Mouse (Mus musculus) c-Kit-positive CD71-negative TER-119-negative erythroid progenitor cells, embryonic 14.5 days (primary cell): ENCODE measurements around the gene Ldlrad3.
A peak's percentile ranks its signal among the peaks of the same experiment; 100 is the strongest.

Source experiments
- DNase-seq: peaks from one replicate; pipeline ENCODE4 v3.0.0-alpha.2; 2013; ENCODE audit warnings: low read depth

Gene Ldlrad3

DNA sequence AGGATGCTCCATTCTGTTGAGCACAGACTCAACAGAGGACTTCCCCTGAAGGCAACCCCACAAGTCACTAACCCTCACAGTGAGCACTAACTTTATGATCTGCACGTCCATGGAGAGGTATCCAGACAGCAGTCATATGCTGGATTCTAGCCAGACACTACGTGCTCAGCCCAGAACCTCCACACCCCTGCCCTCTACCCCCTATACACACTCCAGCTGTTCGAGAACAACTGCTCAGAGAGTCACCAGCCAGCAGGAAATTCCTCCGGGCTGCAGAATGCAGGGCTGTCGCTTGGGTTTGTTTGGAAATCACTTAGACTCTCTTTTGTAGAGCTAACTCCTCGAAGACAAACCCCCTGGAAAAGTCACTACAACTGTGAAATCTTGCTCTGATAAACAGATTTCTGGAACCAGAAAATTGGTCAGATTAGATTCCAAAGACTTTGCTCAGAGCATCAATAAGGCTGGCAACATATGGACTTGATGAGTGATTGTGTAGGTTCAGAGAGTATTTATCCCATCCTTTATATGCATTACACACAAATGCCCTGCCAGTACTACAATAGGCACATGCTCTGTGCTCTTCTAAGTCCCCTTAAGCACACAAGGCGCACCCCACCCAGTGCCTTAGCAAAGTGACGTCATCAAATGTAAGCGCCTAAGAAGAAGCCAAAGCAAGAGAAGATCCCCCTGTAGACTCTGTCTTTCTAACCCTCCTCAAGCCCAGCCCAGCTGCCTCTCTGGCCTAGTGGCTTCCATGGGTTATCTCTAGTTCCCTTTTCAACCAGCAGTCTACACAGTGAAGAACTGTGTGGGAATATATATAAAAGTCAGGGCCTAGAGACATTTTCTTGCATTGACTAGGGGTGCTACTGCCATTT, 69.4 kb downstream of the Ldlrad3 start:
- no peak for DNase-seq

DNA sequence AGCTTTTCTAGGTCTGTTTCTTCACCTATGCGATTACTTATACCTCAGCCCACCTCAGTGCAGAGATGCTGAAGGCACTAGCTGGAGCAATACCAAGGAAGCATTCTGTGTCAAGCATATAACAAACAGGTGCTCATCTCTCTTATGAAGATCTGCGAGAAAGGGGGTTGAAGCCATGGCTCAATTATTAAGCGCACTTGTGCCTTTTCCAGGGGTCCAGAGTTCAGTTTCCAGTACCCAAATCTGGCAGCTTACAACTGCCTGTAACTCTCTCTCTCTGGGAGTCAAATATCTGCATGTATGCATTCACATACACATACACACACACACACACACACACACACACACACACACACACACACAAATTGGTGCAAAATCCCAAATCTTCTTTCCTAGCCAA, 72.4 kb downstream of the Ldlrad3 start:
- DNase-seq = no peak

DNA sequence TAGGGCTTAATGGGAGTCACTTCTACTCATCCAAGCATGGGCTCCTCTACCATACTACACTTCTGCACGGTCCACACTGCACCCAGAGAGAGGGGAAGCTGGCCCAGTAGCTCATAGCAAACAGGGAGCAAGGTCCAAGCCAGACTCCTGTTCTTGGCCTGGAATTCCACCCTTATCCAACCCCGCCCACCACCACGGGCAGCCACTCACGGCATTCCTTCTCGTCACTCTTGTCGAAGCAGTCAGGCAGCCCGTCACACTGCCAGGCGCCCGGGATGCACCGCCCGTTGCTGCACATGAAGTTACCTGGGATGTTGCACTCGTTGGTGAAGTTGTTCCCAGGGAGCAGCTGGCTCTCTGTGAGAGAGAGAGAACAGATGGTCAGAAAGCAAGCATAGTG, 72.9 kb downstream of the Ldlrad3 start:
- no peak for DNase-seq

DNA sequence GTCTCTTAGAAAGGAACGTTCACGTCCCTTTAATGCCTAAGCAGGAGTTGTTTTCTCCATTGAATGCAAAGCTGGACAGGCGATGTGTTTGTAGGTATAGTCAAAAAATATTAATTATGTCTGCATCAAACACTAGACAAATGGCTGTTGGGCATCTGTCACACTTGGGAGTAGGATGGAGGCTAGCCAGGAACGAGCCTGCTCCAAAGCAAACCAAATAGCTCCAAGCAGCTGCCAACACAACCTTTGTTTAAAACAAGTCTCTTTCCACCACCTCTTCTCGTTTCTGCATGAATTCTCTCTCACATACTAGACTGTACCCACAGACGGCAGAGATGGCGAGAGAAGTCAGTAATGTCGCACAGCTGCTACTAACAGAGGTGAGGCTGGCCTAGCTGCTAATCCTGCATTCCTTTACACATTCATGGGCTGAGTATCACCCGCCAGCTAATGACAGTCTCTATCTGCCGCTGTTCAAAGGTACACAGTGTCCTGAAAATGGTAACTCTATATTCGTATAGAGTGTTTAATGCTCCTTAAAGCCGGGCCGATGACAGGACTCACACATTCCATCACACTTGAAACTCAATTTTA, 74.2 kb downstream of the Ldlrad3 start:
- no peak for DNase-seq

DNA sequence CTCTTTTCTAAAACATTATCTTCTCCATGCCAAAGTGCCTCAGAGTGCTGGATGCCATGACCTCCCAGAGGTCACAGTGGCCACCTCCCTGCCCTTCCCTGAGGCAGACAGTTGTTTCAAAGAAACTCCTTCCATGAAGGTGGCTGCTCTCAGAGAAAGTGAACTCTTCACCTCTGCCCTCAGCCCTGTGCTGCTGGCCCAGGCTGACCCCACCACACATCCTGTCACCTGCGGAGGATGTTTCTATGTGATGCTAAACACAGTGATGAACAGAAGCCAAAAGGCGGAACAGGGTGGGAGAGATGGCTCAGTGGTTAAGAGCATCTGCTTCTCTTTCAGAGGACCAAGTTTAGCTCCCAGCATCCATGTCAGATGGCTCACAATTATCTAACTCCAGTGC, 75.9 kb downstream of the Ldlrad3 start:
- no peak for DNase-seq

DNA sequence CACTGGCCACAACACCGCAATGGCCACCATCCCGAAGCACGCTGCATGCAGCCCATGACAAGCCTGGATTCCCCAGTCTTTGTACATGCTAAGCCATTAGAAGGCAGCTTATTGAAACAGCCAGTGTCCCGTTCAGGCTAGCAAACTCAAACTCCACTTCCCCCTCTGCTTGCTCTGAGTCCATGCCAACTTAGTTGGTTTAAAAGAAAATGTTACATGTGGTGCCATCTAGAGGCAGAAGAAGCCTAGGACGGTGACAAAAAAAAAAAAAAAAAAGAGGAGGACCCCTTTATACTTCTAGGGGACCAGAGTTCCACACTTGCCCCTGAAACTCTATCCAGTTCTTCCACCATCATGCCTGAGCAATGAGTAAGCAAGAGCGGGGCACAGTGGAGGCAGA, 78.9 kb downstream of the Ldlrad3 start:
- peak; percentile 17 for DNase-seq

DNA sequence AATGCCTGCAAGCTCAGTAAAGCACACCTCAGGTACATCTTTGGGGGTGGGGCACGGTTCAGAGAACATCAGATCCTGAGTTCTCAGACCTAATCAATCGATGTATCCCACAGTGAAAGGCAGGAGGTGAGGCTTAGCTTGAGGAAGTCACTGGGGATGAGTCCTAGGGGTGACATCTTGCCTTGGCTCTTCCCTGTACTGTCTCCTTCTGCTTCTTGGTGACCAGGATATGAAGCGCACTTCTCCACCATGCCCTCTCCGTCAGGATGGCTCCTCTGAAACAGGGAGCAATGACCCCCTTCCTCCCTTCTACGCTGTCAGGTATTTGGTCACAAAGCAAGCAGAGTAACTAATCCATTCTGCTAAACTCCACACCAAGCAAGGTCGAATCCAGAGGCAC, 79.5 kb downstream of the Ldlrad3 start:
- no peak for DNase-seq

DNA sequence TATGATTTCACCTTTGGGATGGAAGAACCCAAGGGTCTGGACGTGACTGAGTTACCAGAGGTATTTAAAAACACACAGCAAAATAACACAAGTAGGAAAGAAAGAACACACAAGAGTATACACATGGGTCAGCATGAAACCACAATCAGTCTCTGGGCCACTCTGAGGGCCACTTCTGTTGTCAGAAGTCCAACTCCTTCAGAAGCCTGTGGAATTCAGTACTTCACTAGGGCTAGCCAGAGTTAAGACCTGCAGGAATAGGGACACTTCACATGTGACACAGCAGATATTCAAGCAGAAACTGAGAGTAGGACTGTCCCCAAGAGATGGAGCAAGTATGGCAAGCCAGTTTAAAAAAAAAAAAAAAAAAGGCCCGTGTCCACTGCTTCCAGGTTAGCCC, 80.7 kb downstream of the Ldlrad3 start:
- DNase-seq = no peak

DNA sequence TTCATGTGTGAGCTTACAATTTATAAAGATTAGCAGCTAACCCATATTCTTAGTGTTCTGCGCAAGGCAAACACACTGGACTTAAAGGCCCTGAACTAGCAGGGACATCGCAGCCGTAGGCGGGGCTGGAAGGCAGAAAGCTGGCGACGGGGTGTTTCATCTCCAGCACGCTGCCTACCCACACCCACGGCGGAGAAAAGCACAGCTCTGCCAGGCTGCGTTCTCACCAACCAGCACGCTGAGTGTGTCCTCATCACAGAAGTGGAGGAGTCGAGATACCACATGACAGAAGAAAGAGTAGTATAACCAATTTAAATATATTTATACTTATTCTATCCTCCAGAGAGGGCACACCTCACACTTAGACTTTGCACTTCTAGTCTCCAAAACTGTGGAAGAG, 82.2 kb downstream of the Ldlrad3 start:
- no peak for DNase-seq

DNA sequence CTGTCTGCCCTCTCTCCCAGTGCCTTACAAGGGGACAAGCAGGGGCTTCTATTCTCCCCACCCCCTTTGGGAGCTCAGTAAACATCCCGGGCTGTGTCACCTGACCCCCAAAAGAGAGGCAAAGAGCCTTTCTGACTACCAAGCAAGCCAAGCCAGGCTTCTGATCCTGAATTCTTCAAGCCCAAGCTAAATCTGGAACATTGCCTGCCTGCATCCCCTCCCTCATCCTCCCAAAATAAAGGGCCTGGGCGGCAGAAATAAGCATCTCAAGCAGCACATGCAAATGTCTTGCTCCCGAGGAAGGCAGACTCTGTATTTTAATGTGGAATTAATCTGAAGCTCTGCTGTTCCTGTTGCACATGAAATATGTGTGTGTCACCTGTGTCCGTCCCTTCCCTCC, 85.7 kb downstream of the Ldlrad3 start:
- DNase-seq = no peak

DNA sequence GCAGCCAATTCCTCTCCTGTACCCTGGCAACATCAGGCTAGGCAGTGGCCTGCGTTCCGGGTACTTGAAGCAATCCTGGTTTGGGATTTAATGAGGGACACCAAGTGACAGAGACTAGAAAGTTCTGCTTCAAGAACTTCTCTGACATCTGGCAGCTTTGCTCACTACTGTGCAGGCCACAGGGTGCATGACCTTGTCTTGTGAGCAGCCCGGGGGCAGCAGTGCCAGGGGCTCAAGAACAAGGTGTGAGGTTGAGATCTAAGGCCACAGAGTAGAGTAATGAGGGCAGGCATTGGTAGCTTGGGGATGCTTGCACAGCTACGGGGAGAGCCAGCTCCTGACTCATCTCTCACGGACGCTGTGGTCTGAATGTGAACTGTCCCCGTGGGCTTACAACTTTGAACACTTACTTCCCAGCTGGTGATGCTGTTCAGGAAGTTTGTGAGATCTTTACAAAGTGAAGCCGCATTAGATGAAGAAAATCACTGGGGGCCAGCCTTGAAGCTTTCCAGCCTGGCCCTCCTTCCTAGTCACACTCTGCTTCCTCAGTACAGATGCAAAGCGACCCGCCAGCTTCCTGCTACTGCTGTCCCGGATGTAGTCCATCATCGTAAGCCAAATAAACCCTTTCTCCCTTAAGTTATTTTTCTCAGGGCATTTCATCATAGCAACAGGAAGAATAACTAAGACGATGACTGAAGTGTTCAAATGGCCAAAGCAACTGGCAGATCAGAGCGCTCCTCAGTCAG, 86.3 kb downstream of the Ldlrad3 start:
- no peak for DNase-seq

DNA sequence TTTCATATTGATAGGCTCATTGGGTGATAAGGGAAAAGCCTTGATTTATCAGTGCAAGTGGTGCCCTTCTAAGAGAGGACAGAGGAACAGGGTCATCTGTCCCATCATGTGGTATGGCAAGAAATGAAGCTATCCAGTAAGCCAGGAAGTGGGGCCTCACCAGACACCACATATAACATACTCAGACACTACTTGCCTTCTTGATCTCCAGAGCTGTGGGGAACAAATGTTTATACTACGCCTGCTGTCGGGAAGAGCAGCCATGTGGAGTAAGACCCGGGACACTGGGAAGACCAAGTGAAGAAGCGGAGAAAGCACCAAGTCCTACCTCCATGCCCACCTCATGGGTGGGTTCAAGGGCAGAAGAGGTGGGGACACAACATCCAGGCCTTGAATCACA, 86.9 kb downstream of the Ldlrad3 start:
- DNase-seq = no peak

DNA sequence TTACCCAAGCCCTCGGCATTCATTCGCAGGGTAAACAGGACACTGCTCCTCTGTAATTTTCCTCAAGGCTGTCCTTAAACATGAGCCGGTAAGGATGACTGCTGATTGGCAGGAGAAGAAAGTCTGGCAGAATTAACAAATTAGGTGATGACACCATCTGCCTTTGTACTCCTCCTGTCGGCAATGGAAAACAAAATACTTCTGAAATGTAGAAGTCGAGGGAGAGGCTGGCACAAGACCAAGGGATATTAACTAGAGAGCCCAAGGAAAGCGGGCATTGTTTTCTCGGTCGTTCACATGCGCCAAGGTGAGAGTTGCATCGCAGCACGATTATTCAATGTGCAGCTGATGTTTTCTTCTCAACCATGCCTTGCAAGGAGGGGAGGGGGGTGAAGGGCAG, 91.4 kb downstream of the Ldlrad3 start:
- DNase-seq = no peak

DNA sequence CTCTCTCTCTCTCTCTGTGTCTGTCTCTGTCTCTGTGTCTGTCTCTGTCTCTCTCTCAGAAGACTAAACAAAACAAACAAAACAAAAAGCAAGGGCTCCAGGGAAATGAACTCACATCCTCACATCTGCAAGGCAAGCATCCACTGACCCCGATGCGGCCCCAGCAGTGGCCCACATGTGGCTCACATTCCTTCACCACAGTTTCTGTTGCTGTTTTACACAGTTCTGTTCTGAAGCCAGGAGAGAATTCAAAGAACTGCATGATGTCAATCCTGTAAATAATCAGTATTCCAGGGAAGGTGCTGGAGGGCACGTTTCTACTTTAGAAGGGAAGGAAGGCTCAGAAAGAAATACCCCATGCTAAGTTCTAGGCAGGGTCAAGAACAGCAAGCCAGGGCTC, 91.9 kb downstream of the Ldlrad3 start:
- DNase-seq = no peak

DNA sequence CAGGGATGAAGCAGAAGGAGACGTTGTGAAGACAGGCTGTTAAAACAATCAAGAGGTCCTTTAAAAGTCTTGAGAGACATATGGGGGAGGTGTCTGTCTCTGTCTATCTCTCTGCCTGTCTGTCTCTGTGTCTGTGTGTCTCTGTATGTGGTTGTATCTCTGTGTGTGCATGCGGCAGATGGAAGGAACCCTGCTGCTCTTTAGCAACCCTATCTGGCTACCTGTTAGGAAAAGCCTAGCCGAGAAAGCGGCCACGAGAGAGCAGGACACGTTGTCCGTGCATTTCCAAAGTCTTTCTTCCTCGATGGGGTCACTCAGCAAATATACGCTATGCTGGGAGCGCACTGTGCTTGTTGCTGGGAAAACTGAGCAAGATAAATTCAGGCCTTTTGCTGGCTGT, 93.6 kb downstream of the Ldlrad3 start:
- no peak for DNase-seq

DNA sequence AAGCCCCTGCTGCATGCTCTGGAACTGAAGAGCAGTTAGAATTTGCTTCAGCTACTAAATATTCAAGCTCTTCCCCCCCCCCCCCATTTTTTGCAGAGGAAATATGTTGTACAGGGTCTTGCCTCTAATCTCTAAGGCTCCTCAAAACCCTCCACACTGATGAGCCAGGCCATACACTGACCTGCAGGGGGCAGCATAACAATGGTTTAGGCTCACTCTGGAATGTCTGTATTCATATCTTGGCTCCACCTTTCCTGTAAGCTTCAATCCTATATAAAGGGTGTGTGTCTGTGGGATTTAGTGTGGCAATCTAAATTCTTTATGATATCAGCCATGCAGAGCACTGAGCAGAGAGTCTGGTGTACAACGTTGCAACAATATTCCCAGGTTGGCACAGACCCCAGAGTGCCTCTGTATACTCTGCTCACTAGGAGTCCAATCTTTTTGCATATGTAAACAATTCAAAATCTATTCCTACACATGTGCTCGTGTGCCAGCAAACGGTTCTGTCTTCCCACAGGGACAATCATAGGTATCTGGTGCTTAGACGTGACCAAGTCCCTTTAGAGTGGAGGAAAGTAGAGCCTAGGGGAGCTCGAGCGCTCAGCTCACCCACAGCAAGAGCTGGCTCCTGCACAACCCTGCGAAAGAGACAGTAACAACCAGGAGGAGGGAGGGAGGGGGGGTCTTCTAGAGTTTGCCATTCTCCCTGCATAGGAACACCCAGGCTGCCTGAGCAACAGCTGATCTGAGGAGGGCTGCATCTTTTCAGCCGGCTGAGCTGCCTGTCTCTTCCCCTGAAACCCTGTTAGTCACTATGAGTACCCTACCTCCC, 94.5 kb downstream of the Ldlrad3 start:
- peak; percentile 47 for DNase-seq

DNA sequence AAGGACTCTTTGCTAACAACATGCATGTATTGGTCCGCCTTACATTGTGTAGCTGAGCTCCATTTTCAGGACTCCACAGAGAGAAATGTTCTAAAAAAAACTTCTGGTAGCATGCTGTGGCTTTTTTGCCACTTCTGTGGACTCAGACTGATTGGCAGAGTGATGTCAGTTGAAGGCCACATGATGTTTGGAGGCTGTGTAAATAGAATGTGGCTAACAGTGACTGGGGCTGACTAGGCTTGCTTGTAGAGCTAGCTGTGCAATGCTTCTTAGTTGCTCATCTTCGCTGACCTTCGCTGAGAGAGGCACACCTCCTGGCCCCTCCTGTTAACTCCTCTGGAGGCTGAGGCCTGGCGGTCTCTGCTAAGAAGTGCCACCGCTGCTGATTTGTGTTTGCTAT, 98.4 kb downstream of the Ldlrad3 start:
- DNase-seq = no peak

DNA sequence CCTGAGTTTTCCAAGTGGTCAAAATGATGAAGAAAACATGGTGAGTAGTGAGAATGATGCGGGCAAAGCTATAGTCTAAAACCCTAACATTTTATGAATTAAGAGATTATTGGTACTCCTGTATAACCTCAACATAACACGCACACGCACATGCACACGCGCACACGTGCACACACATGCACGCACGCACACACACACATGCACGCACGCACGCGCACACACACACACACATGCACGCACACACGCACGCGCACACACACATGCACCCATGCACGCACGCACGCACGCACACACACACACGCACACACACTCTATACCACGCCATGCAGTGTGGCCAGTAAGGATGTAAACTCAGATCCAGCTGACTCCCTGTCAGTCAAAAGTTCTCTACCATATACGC, 99.6 kb downstream of the Ldlrad3 start:
- DNase-seq = no peak

DNA sequence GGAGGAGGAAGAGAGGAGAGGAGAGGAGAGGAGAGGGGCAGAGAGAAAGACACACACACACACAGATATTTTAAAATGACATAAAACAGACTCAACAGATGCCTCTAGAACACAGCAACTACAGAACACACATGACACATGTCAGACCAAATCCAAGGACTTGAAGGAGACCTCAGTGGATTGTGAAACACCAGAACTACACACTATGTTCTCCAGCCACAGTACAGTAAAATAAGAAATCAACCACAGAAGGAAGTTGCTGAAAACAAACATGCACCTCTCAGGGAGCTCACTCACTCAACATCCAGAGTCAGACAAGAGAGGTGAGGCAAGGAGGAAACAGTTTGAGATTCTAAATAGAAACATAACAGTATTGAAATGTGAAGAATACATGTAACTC, 103.4 kb downstream of the Ldlrad3 start:
- DNase-seq = no peak

DNA sequence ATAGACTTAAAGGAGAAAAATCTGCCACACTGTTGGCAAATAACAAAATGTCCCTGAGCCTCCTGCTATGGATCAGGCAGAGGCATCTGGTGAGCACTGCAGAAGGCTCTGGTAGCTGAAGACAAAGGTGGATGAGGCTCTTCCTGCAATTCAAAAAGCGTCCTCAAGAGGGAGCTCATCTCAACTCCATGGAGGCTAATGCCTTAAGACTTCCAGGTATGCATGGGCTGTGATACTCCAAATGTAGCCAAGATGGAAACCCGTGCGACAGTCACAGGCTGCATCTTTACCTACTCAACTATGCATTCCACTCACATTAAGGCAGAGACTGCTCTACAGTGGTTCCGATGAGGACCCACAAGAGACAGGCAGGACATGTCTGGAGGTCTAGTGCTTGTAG, 108.6 kb downstream of the Ldlrad3 start:
- DNase-seq = peak; percentile 56

DNA sequence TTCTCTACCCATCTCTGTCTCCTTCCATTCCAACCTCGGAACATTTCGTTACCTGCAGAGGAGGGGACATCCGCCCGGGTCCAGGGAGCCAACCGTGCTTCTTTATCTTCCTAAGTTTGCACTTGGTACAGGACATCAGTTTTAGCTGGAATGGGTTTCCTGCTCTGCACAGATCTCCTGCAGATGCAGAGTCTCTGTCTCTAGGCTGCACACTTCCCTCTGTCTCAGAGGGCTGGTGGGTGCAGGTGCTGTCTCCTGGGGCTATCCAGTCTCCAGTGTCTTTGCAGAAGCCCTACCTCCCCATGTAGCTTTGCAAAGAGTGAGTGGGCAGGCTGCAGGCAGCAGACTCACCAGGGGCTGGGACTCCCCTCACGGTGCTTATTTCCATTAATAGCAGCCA, 109.9 kb downstream of the Ldlrad3 start:
- no peak for DNase-seq
